Mouse (Mus musculus): ENCODE measurements around the gene Olfr316.
"Not testable (repeated sequence)": the region's sequence is repeated elsewhere in the genome, so short reads cannot be mapped to it uniquely, and the experiment has no call there.

Olfr316 gene

GRCm38 (mm10) chr11:58752434-58752833, at the start of gene Olfr316:
Olfr316 (plus strand) TSS chr11:58752734.
- no peak for DNase-seq (ENCODE audit: low spot score in 2 of 2)

- no peak for DNase-seq (ENCODE audit: low spot score in 2 of 2)
These were observed 43.4 kb upstream of the Olfr316 start for GRCm38 (mm10) chr11:58709086-58709485.

GRCm38 (mm10) chr11:58717723-58718122, 34.8 kb upstream of the Olfr316 start:
- DNase-seq (ENCODE audit: low spot score in 2 of 2) = not testable (repeated sequence)

GRCm38 (mm10) chr11:58719701-58720100, 32.8 kb upstream of the Olfr316 start:
- DNase-seq (ENCODE audit: low spot score in 2 of 2) = no peak

- DNase-seq (ENCODE audit: low spot score in 2 of 2) = no peak
These were observed 28.6 kb upstream of the Olfr316 start, which contains the start of gene Olfr318 for GRCm38 (mm10) chr11:58723914-58724313. Olfr318 (minus strand) TSS chr11:58724014.

- not testable (repeated sequence) for DNase-seq (ENCODE audit: low spot score in 2 of 2)
These were observed 24.5 kb upstream of the Olfr316 start for GRCm38 (mm10) chr11:58727896-58728650.

GRCm38 (mm10) chr11:58733372-58733771, 19.2 kb upstream of the Olfr316 start:
- peak in 1 of 2 experiments; percentile 10 for DNase-seq (ENCODE audit: low spot score in 2 of 2)

GRCm38 (mm10) chr11:58738792-58739262, 13.7 kb upstream of the Olfr316 start, which contains the start of gene Olfr317:
Olfr317 (minus strand) TSS chr11:58739212.
- no peak for DNase-seq (ENCODE audit: low spot score in 2 of 2)

GRCm38 (mm10) chr11:58751096-58751495, 1.4 kb upstream of the Olfr316 start:
- DNase-seq (ENCODE audit: low spot score in 2 of 2) = not testable (repeated sequence)

GRCm38 (mm10) chr11:58772888-58773287, 20.4 kb downstream of the Olfr316 start, which contains the start of gene Olfr315:
Olfr315 (plus strand) TSS chr11:58773188.
- DNase-seq (ENCODE audit: low spot score in 2 of 2) = no peak

- DNase-seq (ENCODE audit: low spot score in 2 of 2) = no peak
These were observed 30.1 kb downstream of the Olfr316 start, which contains the start of gene Olfr314 for GRCm38 (mm10) chr11:58782480-58783089. Olfr314 (plus strand) TSS chr11:58782952.

GRCm38 (mm10) chr11:58784182-58784581, 31.6 kb downstream of the Olfr316 start:
- no peak for DNase-seq (ENCODE audit: low spot score in 2 of 2)

- DNase-seq (ENCODE audit: low spot score in 2 of 2) = no peak
These were observed 35.1 kb downstream of the Olfr316 start for GRCm38 (mm10) chr11:58787651-58788050.

GRCm38 (mm10) chr11:58788346-58788745, 35.8 kb downstream of the Olfr316 start:
- DNase-seq (ENCODE audit: low spot score in 2 of 2) = no peak

- DNase-seq (ENCODE audit: low spot score in 2 of 2) = no peak
These were observed 37.0 kb downstream of the Olfr316 start for GRCm38 (mm10) chr11:58789532-58789931.

- DNase-seq (ENCODE audit: low spot score in 2 of 2) = no peak
These were observed 37.5 kb downstream of the Olfr316 start for GRCm38 (mm10) chr11:58790053-58790452.

GRCm38 (mm10) chr11:58790646-58791045, 38.1 kb downstream of the Olfr316 start:
- DNase-seq (ENCODE audit: low spot score in 2 of 2) = no peak

GRCm38 (mm10) chr11:58795856-58796255, 43.3 kb downstream of the Olfr316 start:
- no peak for DNase-seq (ENCODE audit: low spot score in 2 of 2)

- DNase-seq (ENCODE audit: low spot score in 2 of 2) = no peak
These were observed 44.3 kb downstream of the Olfr316 start for GRCm38 (mm10) chr11:58796850-58797249.

GRCm38 (mm10) chr11:58799747-58800146, 47.2 kb downstream of the Olfr316 start:
- no peak for DNase-seq (ENCODE audit: low spot score in 2 of 2)

- DNase-seq (ENCODE audit: low spot score in 2 of 2) = peak in 1 of 2 experiments; percentile 47
These were observed 49.2 kb downstream of the Olfr316 start, which contains the start of gene Fam183b for GRCm38 (mm10) chr11:58801558-58802228. Fam183b (minus strand) TSS chr11:58801960.

- no peak for DNase-seq (ENCODE audit: low spot score in 2 of 2)
These were observed 51.3 kb downstream of the Olfr316 start for GRCm38 (mm10) chr11:58803871-58804270.
